Mouse (Mus musculus): Measurements from ENCODE around the gene Cul4b. TPM values are rescaled to one million over a fixed set of nuclear protein-coding genes. Genes with fewer than 3 reads are reported as not detected.

Gene Cul4b
- total RNA-seq (2023; ENCODE audit: inconsistent age): 38.9 to 44.0 TPM (median 42.2 TPM) in 4 replicates

DNA sequence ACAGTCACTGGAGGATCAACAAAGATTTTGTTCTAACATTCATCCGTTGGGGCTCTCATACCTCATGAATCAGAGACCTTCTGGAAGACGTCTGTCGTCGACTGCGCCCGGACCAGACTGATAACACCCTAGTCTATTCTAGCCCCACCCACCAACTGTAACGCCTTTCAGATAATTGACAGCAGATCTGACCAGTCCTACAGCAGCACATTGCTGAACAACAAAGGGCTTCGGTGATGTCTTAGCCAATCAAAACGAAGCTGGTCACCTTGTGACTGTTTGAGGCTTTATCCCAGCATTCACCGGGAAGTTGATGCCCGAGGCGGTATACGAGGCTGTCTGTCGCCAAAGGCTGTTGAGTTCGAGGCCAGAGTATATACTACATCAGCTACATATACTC is at the start of gene Cul4b:
Gene Cul4b, minus strand, starts transcription at position 119 of the 400 bp plus-strand sequence.

DNA sequence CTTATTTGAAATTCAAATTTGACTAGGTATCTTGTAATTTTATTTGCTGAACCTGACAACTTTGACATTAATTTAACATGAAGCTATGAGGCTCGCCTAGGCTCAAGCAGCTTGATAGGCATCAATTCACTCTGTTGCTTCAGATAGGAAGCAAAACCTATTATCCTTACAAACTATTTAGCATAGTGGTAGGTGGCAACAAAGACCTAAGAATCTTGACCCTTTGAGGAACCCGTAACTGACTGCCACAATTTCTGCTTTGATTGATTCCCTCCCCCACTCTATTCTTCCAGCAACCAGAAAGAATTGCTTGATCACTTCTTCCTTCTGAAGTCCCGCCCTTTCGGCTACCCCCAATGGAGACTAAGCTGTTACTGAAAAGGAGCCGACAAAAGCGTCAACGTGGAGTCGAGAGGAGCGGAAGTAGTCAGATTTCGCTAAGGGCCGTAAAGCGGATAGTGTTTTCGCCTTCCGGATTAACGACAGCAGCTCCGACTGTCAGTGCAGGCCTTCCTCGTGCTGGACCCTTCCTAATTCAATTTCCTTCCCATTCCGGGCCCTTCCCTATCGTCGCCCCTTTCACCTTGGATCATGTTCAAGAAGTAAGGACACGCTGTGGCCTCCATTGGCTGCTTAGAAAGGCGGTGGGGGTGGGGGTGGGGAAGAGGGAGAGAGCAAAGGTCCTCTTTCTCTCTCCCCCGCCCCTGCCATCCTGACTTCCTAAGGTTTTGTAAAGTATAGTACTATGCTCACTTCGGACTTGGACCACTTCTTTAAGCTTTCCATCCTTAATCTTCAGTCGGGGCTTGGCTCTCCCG is 24.4 kb upstream of the Cul4b start, which contains the start of gene Mcts1:
Gene Mcts1, plus strand, starts transcription at position 402 of the 818 bp plus-strand sequence.

Other genes with a start within 250 kb of the Cul4b start
- 67.8 to 76.8 TPM (median 70.9 TPM) in 4 replicates for gene Lamp2, start 119.7 kb downstream of the Cul4b start, total RNA-seq (2023; ENCODE audit: inconsistent age)
- 67.4 to 74.3 TPM (median 71.2 TPM) in 4 replicates for gene Mcts1, start 24.4 kb upstream of the Cul4b start, total RNA-seq (2023; ENCODE audit: inconsistent age)
- gene C1galt1c1, start 58.9 kb upstream of the Cul4b start, total RNA-seq (2023; ENCODE audit: inconsistent age): 14.3 to 17.0 TPM (median 15.9 TPM) in 4 replicates
- not detected in 4 replicates for gene 6030498E09Rik, start 196.5 kb upstream of the Cul4b start, total RNA-seq (2023; ENCODE audit: inconsistent age)